Mouse (Mus musculus): ENCODE results near the gene Unc5c. TPM values are rescaled to one million over a fixed set of nuclear protein-coding genes. Genes with fewer than 3 reads are reported as not detected.

Unc5c gene
- polyA plus RNA-seq, 1 experiment from 2014 or later: 20.5 TPM

DNA sequence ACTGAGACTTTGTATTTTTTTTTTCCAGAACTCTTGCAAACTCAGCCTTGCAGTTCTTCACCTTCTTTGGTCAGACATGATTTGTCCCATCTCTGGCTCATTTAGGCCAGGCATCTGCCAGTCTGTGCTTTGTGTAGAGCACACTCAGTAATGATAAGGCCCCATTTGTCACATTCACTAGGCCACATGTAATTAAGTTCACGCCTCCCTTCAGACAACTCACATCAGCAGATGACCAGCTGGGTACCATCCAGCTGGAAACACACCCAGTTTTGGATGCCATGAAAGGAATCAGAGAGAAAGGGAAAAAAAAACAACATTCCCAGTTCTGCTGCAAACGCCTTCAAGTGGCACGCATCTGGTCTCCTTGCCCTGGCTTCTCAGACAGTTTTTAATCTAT, 329.4 kb downstream of the Unc5c start:
- Histone ChIP-seq H3K9ac (no peak overlapping the region), H3K36me3 (no peaks in the 10 kb centered on the region), H3K4me3 (no peak overlapping the region), H3K27me3 (no peaks in the 10 kb centered on the region), H3K4me2 (no peak overlapping the region), H3K4me1 (no peaks in the 10 kb centered on the region), H3K9me3 (no peaks in the 10 kb centered on the region), H3K27ac (no peak overlapping the region)
- ATAC-seq (ENCODE audit: borderline replicate concordance, extremely low read depth, low FRiP score, low TSS enrichment): no peak
- WGBS: 63% methylated on average over 3 of the region's 3 CpGs

DNA sequence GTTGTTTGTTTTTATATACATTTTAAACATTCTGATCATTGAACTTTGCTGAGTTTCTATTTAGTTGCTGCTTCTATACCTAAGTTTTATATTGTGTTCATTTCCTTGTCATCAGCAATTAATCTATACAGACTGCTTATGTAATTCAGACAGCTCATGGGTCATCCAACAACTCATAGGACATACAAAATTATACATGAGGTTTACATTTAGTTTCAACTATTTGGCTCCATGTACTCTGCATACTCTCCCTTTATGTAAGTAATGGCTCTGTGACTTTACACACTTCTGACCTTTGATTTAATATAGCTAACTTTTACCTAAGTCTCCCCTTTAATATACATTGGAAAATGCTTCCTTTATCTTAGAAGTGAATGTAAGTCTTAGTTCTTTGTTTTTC, 332.4 kb downstream of the Unc5c start:
- H3K27me3 ChIP-seq: no peaks in the 10 kb centered on the region
- peak; percentile 41; the same call in 1 of the 2 replicates for ATAC-seq (ENCODE audit: borderline replicate concordance, extremely low read depth, low FRiP score, low TSS enrichment)

DNA sequence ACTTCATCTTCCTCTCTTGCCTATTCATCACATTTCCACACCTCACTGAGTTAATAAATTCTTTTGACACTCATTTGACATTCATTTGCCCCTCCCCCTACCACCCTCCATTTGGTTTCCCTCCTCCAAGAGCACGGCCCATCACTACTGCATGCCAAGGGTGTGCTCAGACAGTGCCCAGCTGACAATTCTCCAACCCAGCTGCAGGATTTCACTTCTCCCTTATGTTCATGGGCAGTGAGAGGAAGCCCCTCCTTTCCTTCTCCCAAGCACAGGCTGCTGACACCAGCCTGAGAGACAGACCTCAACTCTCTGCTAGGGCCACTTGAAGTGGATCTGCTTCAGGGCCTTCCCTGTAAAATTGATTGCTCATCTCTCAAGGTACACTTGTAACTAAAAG, 332.8 kb downstream of the Unc5c start:
- no peaks in the 10 kb centered on the region for H3K27me3 ChIP-seq
- H3K4me2 ChIP-seq: no peak overlapping the region
- peak; percentile 89 for ATAC-seq (ENCODE audit: borderline replicate concordance, extremely low read depth, low FRiP score, low TSS enrichment)
- WGBS: 19% methylated on average over 1 of the region's 1 CpGs
- no peak overlapping the region for H3K9ac ChIP-seq
- no peaks in the 10 kb centered on the region for H3K36me3 ChIP-seq
- no peaks in the 10 kb centered on the region for H3K4me1 ChIP-seq
- no peak overlapping the region for H3K4me3 ChIP-seq
- H3K9me3 ChIP-seq: no peaks in the 10 kb centered on the region
- no peak overlapping the region; the same call in 1 of the 2 replicates for H3K27ac ChIP-seq

More for the DNA sequence above, 332.4 kb downstream of the Unc5c start:
- Histone ChIP-seq H3K9ac (no peak overlapping the region), H3K36me3 (no peaks in the 10 kb centered on the region), H3K4me3 (no peak overlapping the region), H3K9me3 (no peaks in the 10 kb centered on the region), H3K4me1 (no peaks in the 10 kb centered on the region), H3K4me2 (no peak overlapping the region), H3K27ac (no peak overlapping the region; the same call in 1 of the 2 replicates)

DNA sequence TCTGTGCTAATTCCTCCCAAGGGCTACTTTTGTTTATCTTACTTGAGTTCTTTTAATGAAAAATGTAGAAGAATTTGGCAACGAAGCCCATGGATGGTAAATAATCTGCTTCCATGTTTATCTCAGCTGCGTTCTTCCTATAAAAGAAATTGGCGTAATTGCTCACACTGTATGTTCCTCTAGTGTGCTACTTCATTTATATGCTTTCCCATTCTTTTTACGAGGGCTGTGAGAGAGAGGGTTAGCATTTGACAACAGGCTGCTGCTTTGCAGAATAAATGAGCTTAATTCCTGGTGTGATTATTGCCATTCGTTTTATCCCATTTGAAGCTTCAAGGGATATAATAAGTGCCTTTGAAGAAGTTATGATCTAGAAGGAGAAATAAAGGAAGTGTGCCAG, 339.1 kb downstream of the Unc5c start:
- peaks cover 4% of the 10 kb centered on the region; the same call in 1 of the 2 replicates for H3K4me1 ChIP-seq
- no peak overlapping the region for H3K27ac ChIP-seq
- no peaks in the 10 kb centered on the region for H3K9me3 ChIP-seq
- H3K9ac ChIP-seq: no peak overlapping the region
- H3K4me3 ChIP-seq: no peak overlapping the region
- ATAC-seq (ENCODE audit: borderline replicate concordance, extremely low read depth, low FRiP score, low TSS enrichment): no peak
- H3K27me3 ChIP-seq: no peaks in the 10 kb centered on the region
- WGBS: 53% methylated on average over 5 of the region's 5 CpGs
- no peak overlapping the region for H3K4me2 ChIP-seq
- H3K36me3 ChIP-seq: 0 out of 2 replicates have a peak, but pooled peaks cover 4% of the 10 kb centered on the region

DNA sequence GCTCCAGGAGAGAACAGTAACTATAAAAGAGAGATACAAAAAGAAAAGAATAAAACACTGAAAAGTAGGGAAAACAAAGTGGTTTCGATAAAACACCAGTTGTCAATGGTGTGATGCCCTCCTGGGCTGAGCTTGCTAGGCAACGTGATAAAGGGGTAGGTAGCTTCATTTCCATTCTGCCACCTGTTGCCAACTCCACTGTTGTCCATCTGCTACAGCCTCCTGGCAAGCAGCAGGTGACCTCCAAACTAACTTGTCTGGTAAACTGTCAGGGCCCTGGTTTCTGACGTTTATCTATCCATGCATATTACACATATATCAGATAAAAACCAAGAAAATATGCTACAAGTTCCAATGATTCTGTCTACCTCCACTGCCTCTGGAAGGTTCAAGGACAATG, 344.6 kb downstream of the Unc5c start:
- Histone ChIP-seq H3K27me3 (no peaks in the 10 kb centered on the region), H3K4me3 (no peak overlapping the region), H3K4me1 (no peaks in the 10 kb centered on the region), H3K9me3 (no peaks in the 10 kb centered on the region), H3K9ac (no peak overlapping the region), H3K36me3 (0 out of 2 replicates have a peak, but pooled peaks cover 4% of the 10 kb centered on the region), H3K4me2 (no peak overlapping the region), H3K27ac (no peak overlapping the region)
- WGBS: 68% methylated on average over 3 of the region's 3 CpGs
- ATAC-seq (ENCODE audit: borderline replicate concordance, extremely low read depth, low FRiP score, low TSS enrichment): no peak

DNA sequence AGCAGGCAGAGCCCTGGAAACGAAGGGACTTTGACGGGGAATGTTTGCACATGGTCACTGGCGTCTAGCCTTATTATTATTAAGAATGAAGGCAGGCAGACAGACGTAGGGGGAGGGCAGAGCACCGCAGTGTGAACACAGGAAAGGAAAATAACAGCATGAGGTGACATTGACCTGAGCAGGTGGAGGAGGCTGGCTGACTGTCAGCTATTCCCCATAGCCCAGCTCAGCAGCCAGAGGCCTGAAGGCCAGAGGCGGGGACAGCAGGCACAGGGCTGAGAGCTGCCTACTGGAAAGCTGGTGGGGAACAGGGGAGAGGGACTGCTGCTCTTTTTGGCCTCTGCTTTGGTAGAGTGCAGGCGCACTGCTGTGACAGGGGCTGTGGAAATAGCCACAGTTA, 345.9 kb downstream of the Unc5c start:
- Histone ChIP-seq H3K27me3 (no peaks in the 10 kb centered on the region), H3K36me3 (0 out of 2 replicates have a peak, but pooled peaks cover 4% of the 10 kb centered on the region), H3K4me2 (no peak overlapping the region), H3K9me3 (no peaks in the 10 kb centered on the region), H3K4me3 (no peak overlapping the region), H3K4me1 (no peaks in the 10 kb centered on the region), H3K9ac (no peak overlapping the region), H3K27ac (no peak overlapping the region)
- ATAC-seq (ENCODE audit: borderline replicate concordance, extremely low read depth, low FRiP score, low TSS enrichment): no peak
- 61% methylated on average over 7 of the region's 7 CpGs for WGBS

DNA sequence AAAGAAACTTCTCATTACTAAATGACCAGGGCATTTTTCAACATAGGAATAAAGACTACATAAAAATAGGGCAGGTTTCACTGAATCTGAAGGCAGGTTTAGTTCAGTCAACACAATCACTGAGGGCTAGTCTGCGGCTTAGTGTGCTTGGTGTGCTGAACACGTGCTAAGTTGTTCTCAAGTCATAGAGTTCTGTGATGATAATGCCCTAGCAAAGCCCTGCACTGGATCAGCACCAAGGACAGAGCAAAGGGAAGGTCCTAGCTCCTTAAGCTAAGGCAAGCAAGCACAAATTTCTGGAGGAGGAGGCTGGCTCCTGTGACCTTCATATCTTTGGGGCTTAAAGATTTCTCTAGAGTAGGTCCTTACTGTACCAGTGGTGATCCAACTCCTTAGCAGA, 346.3 kb downstream of the Unc5c start:
- WGBS: 27% methylated on average over 2 of the region's 2 CpGs
- H3K36me3 ChIP-seq: 0 out of 2 replicates have a peak, but pooled peaks cover 4% of the 10 kb centered on the region
- H3K4me3 ChIP-seq: no peak overlapping the region
- no peaks in the 10 kb centered on the region for H3K9me3 ChIP-seq
- no peak overlapping the region for H3K27ac ChIP-seq
- peak; percentile 42; the same call in 1 of the 2 replicates for ATAC-seq (ENCODE audit: borderline replicate concordance, extremely low read depth, low FRiP score, low TSS enrichment)
- H3K27me3 ChIP-seq: no peaks in the 10 kb centered on the region
- H3K4me1 ChIP-seq: no peaks in the 10 kb centered on the region
- H3K4me2 ChIP-seq: no peak overlapping the region
- no peak overlapping the region for H3K9ac ChIP-seq

DNA sequence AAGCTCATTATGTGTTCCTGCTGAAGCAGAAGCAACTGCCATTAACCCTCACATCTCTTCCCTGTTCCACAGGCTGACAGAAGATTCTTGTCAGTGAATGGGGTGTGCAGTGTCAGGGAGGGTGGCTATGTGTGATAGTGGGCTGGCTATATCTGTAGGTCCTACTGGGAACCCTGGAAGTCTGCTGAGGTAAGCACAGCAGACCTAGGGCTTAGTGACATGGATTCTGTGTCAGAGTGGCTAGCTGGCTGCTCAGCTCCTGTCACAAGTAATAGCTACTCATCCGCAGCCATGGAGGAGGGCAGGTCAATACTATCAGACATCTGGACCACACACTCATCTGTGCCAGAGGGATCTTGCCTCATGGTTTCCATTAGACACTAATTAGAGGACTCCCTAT, 349.8 kb downstream of the Unc5c start:
- Histone ChIP-seq H3K4me2 (no peak overlapping the region), H3K9me3 (no peaks in the 10 kb centered on the region), H3K9ac (no peak overlapping the region), H3K36me3 (no peaks in the 10 kb centered on the region), H3K27me3 (no peaks in the 10 kb centered on the region), H3K4me3 (no peak overlapping the region), H3K4me1 (no peaks in the 10 kb centered on the region), H3K27ac (no peak overlapping the region)
- 79% methylated on average over 1 of the region's 1 CpGs for WGBS
- 0 out of 2 replicates have a peak, but pooled peaks have one; percentile 5 for ATAC-seq (ENCODE audit: borderline replicate concordance, extremely low read depth, low FRiP score, low TSS enrichment)

DNA sequence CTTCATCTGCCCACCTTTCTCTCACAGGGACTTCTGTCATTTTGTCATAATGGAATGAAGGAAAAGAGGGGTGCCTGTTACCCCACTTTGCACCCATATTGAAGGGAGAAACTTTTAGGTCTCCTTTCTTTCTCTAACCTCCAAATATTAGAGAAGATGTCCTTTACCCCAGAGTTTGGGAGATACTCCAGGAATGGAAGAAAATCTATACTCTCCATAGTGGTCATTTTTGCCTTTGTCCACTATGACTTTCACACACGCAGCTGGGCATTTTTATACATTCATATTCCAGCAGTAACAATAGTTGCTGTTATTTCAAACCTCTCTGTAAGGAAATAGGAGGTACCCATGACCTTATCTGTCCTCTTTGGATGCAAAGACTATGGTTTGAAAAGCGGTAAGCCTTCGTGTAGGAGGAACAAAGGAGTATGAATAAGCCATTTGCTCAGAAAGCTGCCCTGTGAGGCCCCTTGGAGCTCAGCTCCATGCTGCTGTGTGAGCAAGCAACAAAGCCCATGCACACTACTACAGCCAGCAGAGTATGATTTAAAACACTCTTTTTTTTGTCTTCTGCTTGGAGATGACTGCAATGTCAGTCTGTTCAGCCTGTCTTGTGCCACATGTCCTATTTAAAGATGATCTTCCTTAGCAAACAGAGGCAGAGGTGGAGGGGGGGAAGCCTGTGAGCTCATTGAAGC, 353.7 kb downstream of the Unc5c start:
- Histone ChIP-seq H3K9ac (no peak overlapping the region), H3K27me3 (no peaks in the 10 kb centered on the region), H3K4me2 (no peak overlapping the region), H3K4me1 (no peaks in the 10 kb centered on the region), H3K9me3 (no peaks in the 10 kb centered on the region), H3K27ac (no peak overlapping the region), H3K4me3 (no peak overlapping the region), H3K36me3 (no peaks in the 10 kb centered on the region)
- 50% methylated on average over 3 of the region's 3 CpGs for WGBS
- ATAC-seq (ENCODE audit: borderline replicate concordance, extremely low read depth, low FRiP score, low TSS enrichment): no peak

DNA sequence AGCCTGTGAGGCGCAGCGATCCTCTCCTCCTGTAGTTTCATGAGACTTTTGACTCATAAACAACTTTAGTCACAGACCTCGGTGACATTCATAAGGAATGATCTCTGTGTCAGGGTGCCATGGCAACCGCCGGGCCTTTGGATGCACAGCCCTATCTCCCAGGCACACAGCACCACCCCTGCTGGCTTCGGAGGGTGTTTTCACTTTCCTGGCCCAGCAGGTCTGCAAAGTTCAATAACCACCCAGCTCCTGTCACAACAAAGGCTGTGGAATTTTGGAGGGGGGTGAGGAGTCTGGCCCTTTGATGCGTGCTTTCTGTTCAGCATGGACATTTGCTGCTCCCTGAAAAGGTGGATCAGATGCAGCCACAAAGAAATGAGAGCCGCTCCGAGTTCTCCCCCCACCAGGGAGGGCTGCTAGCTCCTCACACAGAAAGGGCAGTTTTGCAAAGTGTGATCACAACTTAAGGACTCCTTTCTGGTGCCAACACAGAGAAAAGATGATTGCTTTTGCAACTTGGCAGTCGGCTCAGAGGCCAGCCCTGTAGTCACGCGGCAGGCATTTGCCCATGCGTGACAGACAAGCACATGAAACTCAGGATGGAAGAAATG, 354.4 kb downstream of the Unc5c start:
- Histone ChIP-seq H3K4me2 (no peak overlapping the region), H3K4me3 (no peak overlapping the region), H3K27ac (no peak overlapping the region), H3K27me3 (no peaks in the 10 kb centered on the region), H3K9me3 (no peaks in the 10 kb centered on the region), H3K4me1 (no peaks in the 10 kb centered on the region), H3K9ac (no peak overlapping the region), H3K36me3 (no peaks in the 10 kb centered on the region)
- WGBS: 35% methylated on average over 13 of the region's 13 CpGs
- ATAC-seq (ENCODE audit: borderline replicate concordance, extremely low read depth, low FRiP score, low TSS enrichment): no peak

DNA sequence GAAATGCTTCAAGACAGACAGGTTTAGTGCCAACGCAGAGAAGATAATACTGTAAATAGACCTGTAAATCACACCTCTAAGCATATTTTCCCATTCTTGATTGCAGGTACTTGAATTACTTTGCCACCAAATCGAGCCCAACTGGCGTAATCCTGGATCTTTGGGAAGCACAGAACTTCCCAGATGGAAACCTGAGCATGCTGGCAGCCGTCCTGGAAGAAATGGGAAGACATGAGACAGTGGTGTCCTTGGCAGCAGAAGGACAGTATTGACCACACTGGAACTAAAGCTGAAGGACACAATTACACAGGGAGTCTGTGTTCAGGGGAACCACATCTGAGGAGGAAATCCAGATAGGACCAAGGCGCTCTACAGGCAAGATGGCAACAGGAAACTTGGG, 363.3 kb downstream of the Unc5c start:
- Histone ChIP-seq H3K27ac (no peak overlapping the region), H3K36me3 (no peaks in the 10 kb centered on the region), H3K27me3 (no peaks in the 10 kb centered on the region), H3K9ac (no peak overlapping the region), H3K4me2 (no peak overlapping the region), H3K9me3 (no peaks in the 10 kb centered on the region), H3K4me3 (no peak overlapping the region), H3K4me1 (no peaks in the 10 kb centered on the region)
- WGBS: 83% methylated on average over 5 of the region's 5 CpGs
- ATAC-seq (ENCODE audit: borderline replicate concordance, extremely low read depth, low FRiP score, low TSS enrichment): no peak

DNA sequence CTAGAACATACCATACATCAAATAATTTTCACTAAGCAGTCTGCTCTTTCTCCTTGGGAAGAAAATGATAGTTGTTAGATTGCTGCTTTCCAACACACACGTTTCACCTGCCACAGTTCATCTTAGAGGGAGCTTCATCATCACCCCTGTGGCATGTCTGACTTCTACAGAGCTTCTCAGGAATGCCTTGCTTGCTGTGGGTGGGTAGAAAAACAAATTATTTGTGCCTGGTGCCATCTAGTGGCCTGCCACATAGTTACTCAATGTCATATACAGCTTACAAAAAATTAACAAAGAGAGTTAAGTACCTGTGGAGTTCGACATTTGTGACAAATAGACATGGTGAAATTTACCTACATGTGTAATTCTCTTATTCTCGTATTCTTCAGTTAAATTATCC, 366.1 kb downstream of the Unc5c start:
- H3K9ac ChIP-seq: no peak overlapping the region
- no peak overlapping the region for H3K4me2 ChIP-seq
- no peaks in the 10 kb centered on the region for H3K27me3 ChIP-seq
- H3K9me3 ChIP-seq: no peaks in the 10 kb centered on the region
- no peak overlapping the region for H3K27ac ChIP-seq
- WGBS: 27% methylated on average over 3 of the region's 3 CpGs
- H3K4me3 ChIP-seq: no peak overlapping the region
- no peaks in the 10 kb centered on the region for H3K36me3 ChIP-seq
- no peaks in the 10 kb centered on the region for H3K4me1 ChIP-seq
- ATAC-seq (ENCODE audit: borderline replicate concordance, extremely low read depth, low FRiP score, low TSS enrichment): no peak
